Mouse (Mus musculus) midbrain, embryonic 10.5 days (tissue): ENCODE results near the gene Shroom2. TPM values are rescaled to one million over a fixed set of nuclear protein-coding genes. Genes with fewer than 3 reads are reported as not detected.

ENCODE experiments used
- DNase-seq: peaks from one replicate; pipeline ENCODE4 v3.0.0-alpha.2; 2017; ENCODE audit warnings: low spot score
- H3K27ac ChIP-seq: fragments of 300-500 bp; sonication (generic); replicated peaks from 2 replicates; pipeline ENCODE4 v1.5.1; 2016; ENCODE audit warnings: mild to moderate bottlenecking
- H3K27me3 ChIP-seq: fragments of 300-500 bp; sonication (generic); 2 replicates; pipeline ENCODE4 v1.6.1; 2016; ENCODE audit warnings: low read depth, mild to moderate bottlenecking; ENCODE audit not compliant: poor library complexity, severe bottlenecking
- H3K36me3 ChIP-seq: fragments of 300-500 bp; sonication (generic); 2 replicates; pipeline ENCODE4 v1.6.1; 2016; ENCODE audit warnings: mild to moderate bottlenecking, moderate library complexity
- H3K4me1 ChIP-seq: fragments of 300-500 bp; sonication (generic); 2 replicates; pipeline ENCODE4 v1.6.1; 2016
- H3K4me3 ChIP-seq: fragments of 300-500 bp; sonication (generic); 2 replicates; pipeline ENCODE4 v1.5.1; 2016; ENCODE audit warnings: mild to moderate bottlenecking, moderate library complexity
- H3K9me3 ChIP-seq: fragments of 300-500 bp; sonication (generic); replicated peaks from 2 replicates; pipeline ENCODE4 v1.6.1; 2016; ENCODE audit warnings: mild to moderate bottlenecking
- WGBS: fragments of 180-500 bp; shearing (Covaris S2); methylation state at CpG from one replicate; pipeline ENCODE4 v1.1.7; 2016; 5-methylcytosine and 5-hydroxymethylcytosine counted together
- polyA plus RNA-seq: library from polyadenylated mRNA; unstranded; fragments of >200 nt; fragmentation: Nextera tagmentation; extraction: Ambion mirVana; gene quantifications from 2 replicates; pipeline ENCODE4 v1.2.1, GENCODE M21; 2016

Shroom2 gene
- 4.5 and 4.8 TPM in 2 replicates for polyA plus RNA-seq

GRCm38 (mm10) chrX:152768891-152769599 lies at the start of gene Shroom2:
Gene Shroom2, minus strand, starts transcription at chrX:152769465.
- H3K4me1 ChIP-seq, result 0 out of 2 replicates have a peak, but pooled peaks cover 3% of the 10 kb centered on the region
- H3K27me3 ChIP-seq, result peaks cover 75% of the 10 kb centered on the region
- DNase-seq, result peak; percentile 32
- no peaks in the 10 kb centered on the region for H3K36me3 ChIP-seq
- 17% methylated on average over 51 of the region's 55 CpGs for WGBS
- H3K27ac ChIP-seq, result peak within 1 kb of the TSS; percentile 81
- no peaks in the 10 kb centered on the region for H3K9me3 ChIP-seq
- peak within 1 kb of the TSS; percentile 67 for H3K4me3 ChIP-seq

DNA sequence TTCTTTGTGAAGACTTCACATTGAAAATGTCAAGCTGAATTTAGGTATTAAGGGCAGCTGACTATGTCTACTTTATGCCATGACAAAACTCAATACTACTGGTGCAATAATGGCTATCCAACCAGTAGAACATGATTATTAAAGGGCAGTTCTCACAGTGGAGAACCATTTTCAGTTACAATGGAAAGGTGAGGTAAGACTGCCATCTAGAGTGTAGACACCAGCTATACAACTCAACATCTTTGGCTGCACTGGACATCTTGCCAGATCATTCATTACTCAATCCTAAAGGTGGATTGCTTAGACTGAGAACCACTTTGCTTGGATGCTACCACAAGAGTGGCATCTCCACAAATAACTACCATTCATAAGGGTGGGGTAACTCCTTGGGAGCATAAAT lies 49.7 kb upstream of the Shroom2 start:
- Histone ChIP-seq H3K4me3 (no peak overlapping the region), H3K27me3 (peaks cover 64% of the 10 kb centered on the region), H3K36me3 (no peaks in the 10 kb centered on the region), H3K27ac (no peak overlapping the region), H3K9me3 (no peaks in the 10 kb centered on the region), H3K4me1 (no peaks in the 10 kb centered on the region)
- DNase-seq, result no peak

- no peaks in the 10 kb centered on the region for H3K4me1 ChIP-seq
- peaks cover 55% of the 10 kb centered on the region for H3K27me3 ChIP-seq
- WGBS, result 75% methylated on average over 3 of the region's 3 CpGs
- DNase-seq, result no peak
- no peak overlapping the region for H3K4me3 ChIP-seq
- H3K9me3 ChIP-seq, result no peaks in the 10 kb centered on the region
- H3K27ac ChIP-seq, result no peak overlapping the region
- no peaks in the 10 kb centered on the region for H3K36me3 ChIP-seq
These were observed 44.1 kb upstream of the Shroom2 start for GRCm38 (mm10) chrX:152813339-152813738.

- no peak for DNase-seq
- Histone ChIP-seq H3K36me3 (no peaks in the 10 kb centered on the region), H3K27ac (no peak overlapping the region), H3K9me3 (no peaks in the 10 kb centered on the region), H3K4me3 (no peak overlapping the region), H3K4me1 (no peaks in the 10 kb centered on the region), H3K27me3 (peaks cover 58% of the 10 kb centered on the region)
These were observed 36.1 kb upstream of the Shroom2 start for GRCm38 (mm10) chrX:152805317-152805716.

GRCm38 (mm10) chrX:152788611-152789010 lies 19.3 kb upstream of the Shroom2 start:
- H3K9me3 ChIP-seq, result no peaks in the 10 kb centered on the region
- DNase-seq, result no peak
- H3K4me3 ChIP-seq, result no peak overlapping the region
- no peaks in the 10 kb centered on the region for H3K36me3 ChIP-seq
- H3K27me3 ChIP-seq, result peaks cover 81% of the 10 kb centered on the region
- no peaks in the 10 kb centered on the region for H3K4me1 ChIP-seq
- 90% methylated on average over 2 of the region's 2 CpGs for whole genome bisulfite sequencing
- H3K27ac ChIP-seq, result no peak overlapping the region

- no peaks in the 10 kb centered on the region for H3K36me3 ChIP-seq
- H3K9me3 ChIP-seq, result no peaks in the 10 kb centered on the region
- no peaks in the 10 kb centered on the region for H3K4me1 ChIP-seq
- WGBS, result 88% methylated on average over 1 of the region's 1 CpGs
- peaks cover 83% of the 10 kb centered on the region for H3K27me3 ChIP-seq
- no peak for DNase-seq
- no peak overlapping the region for H3K4me3 ChIP-seq
- H3K27ac ChIP-seq, result no peak overlapping the region
These were observed 18.9 kb upstream of the Shroom2 start for GRCm38 (mm10) chrX:152788129-152788528.

GRCm38 (mm10) chrX:152781720-152782403 lies 12.6 kb upstream of the Shroom2 start, which contains the start of gene Gpr143:
Gene Gpr143, plus strand, starts transcription at chrX:152781921.
- peaks cover 70% of the 10 kb centered on the region for H3K27me3 ChIP-seq
- 21% methylated on average over 26 of the region's 26 CpGs for WGBS

DNA sequence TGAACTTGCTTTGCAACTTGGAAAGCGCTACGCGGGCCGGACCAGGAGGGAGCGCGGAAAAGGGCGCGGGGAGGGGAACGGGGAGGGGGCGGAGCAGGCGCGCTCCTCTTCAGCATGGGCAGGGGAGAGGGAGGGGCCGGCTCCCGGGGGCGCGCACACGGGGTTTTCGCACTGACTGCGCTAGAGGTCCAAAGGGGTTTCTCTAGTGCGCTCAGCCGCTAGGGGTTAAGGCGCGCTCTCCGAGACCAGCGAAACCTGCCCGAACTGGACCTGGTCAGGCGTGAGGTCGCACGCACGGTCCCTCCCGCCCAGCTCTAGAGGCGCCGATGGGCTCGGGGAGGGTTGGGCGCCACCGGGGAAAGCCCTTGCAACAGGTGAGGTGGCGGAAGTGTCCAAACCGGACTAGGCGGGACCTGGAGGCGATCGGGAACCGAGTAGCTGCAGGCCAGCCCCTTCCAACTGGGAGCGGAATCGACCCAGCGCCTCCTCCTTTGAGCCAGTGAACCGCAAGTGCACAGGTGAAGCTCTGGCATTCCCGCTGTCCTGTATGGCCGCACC lies 414 bp upstream of the Shroom2 start:
- peaks cover 75% of the 10 kb centered on the region for H3K27me3 ChIP-seq
- 8% methylated on average over 42 of the region's 48 CpGs for WGBS
- H3K27ac ChIP-seq, result peak overlapping the region; percentile 81
- H3K4me1 ChIP-seq, result no peaks in the 10 kb centered on the region
- no peaks in the 10 kb centered on the region for H3K36me3 ChIP-seq
- H3K4me3 ChIP-seq, result peak overlapping the region; percentile 67
- peak; percentile 79 for DNase-seq
- H3K9me3 ChIP-seq, result no peaks in the 10 kb centered on the region

More at GRCm38 (mm10) chrX:152781720-152782403, 12.6 kb upstream of the Shroom2 start, which contains the start of gene Gpr143:
- Histone ChIP-seq H3K27ac (peak within 1 kb of the TSS; percentile 6; the same call in 1 of the 2 replicates), H3K36me3 (no peaks in the 10 kb centered on the region), H3K4me3 (peak within 1 kb of the TSS; percentile 42), H3K9me3 (no peaks in the 10 kb centered on the region), H3K4me1 (peaks cover 5% of the 10 kb centered on the region)
- DNase-seq, result peak; percentile 20

DNA sequence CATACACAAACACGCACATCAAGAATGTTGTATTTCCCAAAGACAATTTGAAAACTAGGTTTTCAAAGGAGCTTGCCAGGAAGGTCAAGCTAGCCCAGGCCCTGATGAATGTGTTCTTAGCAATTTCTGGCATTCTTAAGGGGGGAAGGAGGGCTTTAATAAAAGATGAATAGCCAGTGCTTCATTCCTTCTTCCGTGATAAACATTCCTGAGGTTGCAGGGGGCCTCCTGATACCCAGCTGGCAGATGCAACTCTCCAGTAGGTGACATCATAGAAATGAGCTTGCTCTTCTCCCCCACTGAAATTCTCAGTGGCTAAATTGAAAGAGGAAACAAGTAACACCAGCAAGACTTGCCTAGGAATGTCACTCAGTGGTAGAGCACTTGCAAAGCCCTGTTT lies 5.1 kb downstream of the Shroom2 start:
- Histone ChIP-seq H3K36me3 (no peaks in the 10 kb centered on the region), H3K4me3 (no peak overlapping the region), H3K9me3 (no peaks in the 10 kb centered on the region), H3K27me3 (peaks cover 60% of the 10 kb centered on the region), H3K27ac (no peak overlapping the region), H3K4me1 (0 out of 2 replicates have a peak, but pooled peaks cover 3% of the 10 kb centered on the region)
- 36% methylated on average over 2 of the region's 2 CpGs for WGBS
- no peak for DNase-seq

- Histone ChIP-seq H3K9me3 (no peaks in the 10 kb centered on the region), H3K36me3 (no peaks in the 10 kb centered on the region), H3K27me3 (peaks cover 47% of the 10 kb centered on the region), H3K4me3 (no peak overlapping the region), H3K4me1 (0 out of 2 replicates have a peak, but pooled peaks cover 3% of the 10 kb centered on the region), H3K27ac (no peak overlapping the region)
- no peak for DNase-seq
- WGBS, result 61% methylated on average over 2 of the region's 2 CpGs
These were observed 6.4 kb downstream of the Shroom2 start for GRCm38 (mm10) chrX:152762855-152763254.

- H3K27me3 ChIP-seq, result peaks cover 43% of the 10 kb centered on the region
- H3K4me1 ChIP-seq, result 0 out of 2 replicates have a peak, but pooled peaks cover 3% of the 10 kb centered on the region
- H3K9me3 ChIP-seq, result no peaks in the 10 kb centered on the region
- no peak overlapping the region for H3K27ac ChIP-seq
- no peak overlapping the region for H3K4me3 ChIP-seq
- no peak for DNase-seq
- no peaks in the 10 kb centered on the region for H3K36me3 ChIP-seq
- 65% methylated on average over 2 of the region's 2 CpGs for WGBS
These were observed 6.8 kb downstream of the Shroom2 start for GRCm38 (mm10) chrX:152762437-152762836.

GRCm38 (mm10) chrX:152756293-152756692 lies 13.0 kb downstream of the Shroom2 start:
- H3K9me3 ChIP-seq, result no peaks in the 10 kb centered on the region
- WGBS, result 93% methylated on average over 5 of the region's 5 CpGs
- H3K36me3 ChIP-seq, result no peaks in the 10 kb centered on the region
- peaks cover 49% of the 10 kb centered on the region for H3K27me3 ChIP-seq
- no peak for DNase-seq
- H3K4me3 ChIP-seq, result no peak overlapping the region
- H3K27ac ChIP-seq, result no peak overlapping the region
- no peaks in the 10 kb centered on the region for H3K4me1 ChIP-seq

DNA sequence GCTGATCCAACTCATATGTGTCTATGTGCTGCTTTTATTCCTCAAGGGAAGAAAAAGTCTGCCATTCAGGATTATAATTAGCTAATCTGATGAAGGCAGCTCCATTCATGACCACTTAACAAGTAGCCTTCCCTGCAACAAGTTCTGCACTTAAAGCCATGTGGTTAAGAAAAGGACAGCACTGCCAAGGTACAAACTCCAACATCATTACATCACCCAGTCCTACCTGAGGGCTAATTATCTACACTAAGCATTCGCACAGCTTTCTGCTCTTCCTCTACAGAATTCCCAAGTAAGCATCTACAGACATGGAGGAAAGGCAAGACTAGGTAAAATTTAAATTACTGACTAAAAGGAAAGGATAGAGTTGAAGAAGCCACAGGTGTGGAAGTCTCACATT lies 13.4 kb downstream of the Shroom2 start:
- no peak overlapping the region for H3K4me3 ChIP-seq
- H3K36me3 ChIP-seq, result no peaks in the 10 kb centered on the region
- no peak for DNase-seq
- H3K9me3 ChIP-seq, result no peaks in the 10 kb centered on the region
- no peak overlapping the region for H3K27ac ChIP-seq
- 81% methylated on average over 1 of the region's 1 CpGs for WGBS
- H3K27me3 ChIP-seq, result peaks cover 49% of the 10 kb centered on the region
- H3K4me1 ChIP-seq, result no peaks in the 10 kb centered on the region
